ENCODE assay signal across 20 mouse cellular contexts in the genomic region with DNA sequence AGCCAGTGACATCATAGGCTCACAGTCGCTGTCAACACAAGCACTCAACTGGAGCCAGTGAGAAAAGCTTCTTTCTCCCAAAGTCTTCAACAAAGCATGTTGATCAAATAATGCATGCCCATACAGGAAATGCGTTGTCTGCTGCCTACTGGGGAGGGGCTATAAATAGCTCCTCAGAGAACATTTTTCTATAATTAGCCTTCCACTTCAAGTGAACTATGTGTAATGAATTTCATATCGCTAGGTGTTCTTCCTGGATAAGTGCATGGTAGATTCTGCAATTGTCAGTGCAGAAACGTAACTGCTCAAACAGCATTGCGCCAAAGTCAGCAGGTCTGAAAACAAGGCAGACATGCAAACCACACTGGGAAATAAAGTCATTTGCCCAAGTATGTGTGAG. TPM values are rescaled to one million over a fixed set of nuclear protein-coding genes. Genes with fewer than 3 reads are reported as not detected.
DNase-seq lines count a peak whose midpoint lies in the region; ATAC-seq and TF ChIP-seq lines count a peak whose summit lies in the region.
"Had no signal": no experiment of that assay in that cellular context is flagged by ENCODE, and none has a peak within 500 bp of the region (broad histone marks: within the 10 kb centered on the region; RNA-seq: fewer than 3 reads in every experiment).

No protein-coding gene starts in this region.

- ATAC-seq in forebrain, embryonic 16.5 days = peak; percentile 49; the same call in 1 of the 2 replicates
- peak; percentile 50; the same call in 1 of the 2 replicates for ATAC-seq in heart, embryonic 15.5 days (replicated peaks; ENCODE audit: insufficient number of reproducible peaks, insufficient read depth, low FRiP score, low read depth)
- ATAC-seq in stomach, postnatal 0 days (ENCODE audit: low FRiP score, low TSS enrichment) = no peak

- WGBS in forebrain, embryonic 16.5 days = 63% methylated on average over 5 of the region's 5 CpGs
- 90% methylated on average over 5 of the region's 5 CpGs for WGBS in forebrain, embryonic 10.5 days
- WGBS in heart, embryonic 15.5 days = 44% methylated on average over 5 of the region's 5 CpGs
- WGBS in stomach, postnatal 0 days = 61% methylated on average over 5 of the region's 5 CpGs

- intact Hi-C loops in heart, postnatal 14 days (cut with DNase I) = no loop called here

- no peak for DNase-seq in forebrain, embryonic 10.5 days (ENCODE audit: extremely low spot score, low spot score)
- DNase-seq in heart, postnatal 14 days = no peak
- peak; percentile 30 for DNase-seq in thymus, postnatal 14 days
- DNase-seq in thymus, postnatal 25 days = no peak
- DNase-seq in stomach, postnatal 0 days (ENCODE audit: low spot score) = no peak
- no peak for DNase-seq in layer of hippocampus, adult 11-12 months (ENCODE audit: low spot score)
- DNase-seq: cerebellum, adult 9-10 months; gastrocnemius, postnatal 25 days; kidney, adult 8-10 months; kidney, postnatal 25 days; left cerebral cortex, postnatal 4 days; liver; lung, postnatal 36 days; thymus, adult 18-20 months had no signal

- H3K27me3 ChIP-seq in forebrain, embryonic 16.5 days (replicated peaks; ENCODE audit: control insufficient read depth, insufficient read depth, low read length) = no peaks in the 10 kb centered on the region
- H3K27me3 ChIP-seq in forebrain, embryonic 10.5 days (ENCODE audit: poor library complexity, severe bottlenecking) = peaks cover 2% of the 10 kb centered on the region
- 0 out of 2 replicates have a peak, but pooled peaks cover 3% of the 10 kb centered on the region for H3K27me3 ChIP-seq in heart, embryonic 15.5 days
- H3K27me3 ChIP-seq in stomach, postnatal 0 days (ENCODE audit: control insufficient read depth, insufficient read depth, low read length) = no peaks in the 10 kb centered on the region

- no peaks in the 10 kb centered on the region for H3K36me3 ChIP-seq in forebrain, embryonic 16.5 days (ENCODE audit: control insufficient read depth, insufficient read depth)
- H3K36me3 ChIP-seq in forebrain, embryonic 10.5 days (replicated peaks) = no peaks in the 10 kb centered on the region
- no peaks in the 10 kb centered on the region for H3K36me3 ChIP-seq in heart, embryonic 15.5 days
- H3K36me3 ChIP-seq in stomach, postnatal 0 days (ENCODE audit: control insufficient read depth, insufficient read depth, low read length) = no peaks in the 10 kb centered on the region

- no peak for TF ChIP-seq EP300 in stomach, postnatal 0 days (optimal IDR thresholded peaks at IDR 0.05)

- H3K4me3 ChIP-seq in forebrain, embryonic 16.5 days (replicated peaks; ENCODE audit: low read length) = no peak overlapping the region
- H3K4me3 ChIP-seq in forebrain, embryonic 10.5 days = no peak overlapping the region
- no peak overlapping the region for H3K4me3 ChIP-seq in heart, embryonic 15.5 days
- H3K4me3 ChIP-seq in stomach, postnatal 0 days (ENCODE audit: low read depth, low read length) = no peak overlapping the region

- no peak overlapping the region for H3K9ac ChIP-seq in forebrain, embryonic 16.5 days (replicated peaks; ENCODE audit: low read depth, low read length)
- H3K9ac ChIP-seq in heart, embryonic 15.5 days = no peak overlapping the region
- H3K9ac ChIP-seq in stomach, postnatal 0 days (ENCODE audit: low read length) = no peak overlapping the region
- H3K9ac ChIP-seq: hindbrain, embryonic 14.5 days had no signal

- H3K4me2 ChIP-seq in forebrain, embryonic 16.5 days (ENCODE audit: low read length) = no peak overlapping the region
- peak overlapping the region; percentile 32; the same call in 1 of the 2 replicates for H3K4me2 ChIP-seq in heart, embryonic 15.5 days
- H3K4me2 ChIP-seq in stomach, postnatal 0 days (replicated peaks; ENCODE audit: low read depth) = no peak overlapping the region
- H3K4me2 ChIP-seq: heart, embryonic 11.5 days; hindbrain, embryonic 14.5 days; midbrain, embryonic 11.5 days had no signal

- H3K27ac ChIP-seq in forebrain, embryonic 16.5 days (ENCODE audit: low read length) = no peak overlapping the region
- H3K27ac ChIP-seq in forebrain, embryonic 10.5 days = no peak overlapping the region
- H3K27ac ChIP-seq in heart, embryonic 15.5 days = peak overlapping the region; percentile 80
- H3K27ac ChIP-seq in stomach, postnatal 0 days (replicated peaks) = peak overlapping the region; percentile 85; the same call in 1 of the 2 replicates
- H3K27ac ChIP-seq: hindbrain, embryonic 14.5 days had no signal

- no peaks in the 10 kb centered on the region for H3K4me1 ChIP-seq in forebrain, embryonic 16.5 days (replicated peaks; ENCODE audit: control insufficient read depth, insufficient read depth, low read length)
- H3K4me1 ChIP-seq in forebrain, embryonic 10.5 days = peaks cover 8% of the 10 kb centered on the region
- H3K4me1 ChIP-seq in heart, embryonic 15.5 days (replicated peaks) = peaks cover 17% of the 10 kb centered on the region
- H3K4me1 ChIP-seq in stomach, postnatal 0 days (replicated peaks; ENCODE audit: control insufficient read depth, insufficient read depth) = no peaks in the 10 kb centered on the region

- TF ChIP-seq CTCF in stomach, postnatal 0 days (IDR thresholded peaks at IDR 0.05; ENCODE audit: low read depth) = no peak

- H3K9me3 ChIP-seq in forebrain, embryonic 16.5 days (ENCODE audit: control insufficient read depth, low read length) = no peaks in the 10 kb centered on the region
- H3K9me3 ChIP-seq in forebrain, embryonic 10.5 days = peaks cover 4% of the 10 kb centered on the region
- no peaks in the 10 kb centered on the region for H3K9me3 ChIP-seq in heart, embryonic 15.5 days (replicated peaks)
- H3K9me3 ChIP-seq in stomach, postnatal 0 days (ENCODE audit: control insufficient read depth, low read length) = no peaks in the 10 kb centered on the region

RNA-seq across cellular contexts. Expression of a gene that starts 7.7 kb away (rescaled TPM):
- 1.3 and 1.6 TPM in 2 replicates for polyA plus RNA-seq in forebrain, embryonic 16.5 days (2015; fragmentation: Nextera tagmentation; extraction: Ambion mirVana)
- 0.04 TPM in 1 of 2 replicates, not detected in the other for polyA plus RNA-seq in forebrain, embryonic 10.5 days (2016; fragmentation: Nextera tagmentation; extraction: Ambion mirVana)
- polyA plus RNA-seq in heart, embryonic 15.5 days (2015; fragmentation: Nextera tagmentation; extraction: Ambion mirVana) = 2.4 and 2.5 TPM in 2 replicates
- total RNA-seq in heart, postnatal 14 days (2021) = 1 to 10 TPM; 6.6 to 7.9 TPM
- polyA plus RNA-seq in stomach, postnatal 0 days (2015; fragmentation: Nextera tagmentation; extraction: Ambion mirVana) = 1.7 and 2.3 TPM in 2 replicates
- polyA plus RNA-seq: forebrain, embryonic 11.5 days had no signal

Comparison
In these comparisons a context has a peak if more than half of its experiments do, and no peak if none do; other contexts are left out.
1. H3K27ac ChIP-seq: peak in heart, embryonic 15.5 days (single experiment) and stomach, postnatal 0 days (single experiment); none in forebrain, embryonic 16.5 days (single experiment) and forebrain, embryonic 10.5 days (single experiment).